Mouse (Mus musculus): ENCODE measurements around the gene Nectin3.

- TF ChIP-seq CTCF (IDR thresholded peaks at IDR 0.05; ENCODE audit: low read depth) (no peak), EP300 (IDR thresholded peaks at IDR 0.05; ENCODE audit: low read depth) (no peak)
Measured at GRCm38 (mm10) chr16:46496031-46496868, 2.1 kb downstream of the Nectin3 start.
